Mouse (Mus musculus): Measurements from ENCODE around the gene Xaf1.

The Xaf1 gene

DNA sequence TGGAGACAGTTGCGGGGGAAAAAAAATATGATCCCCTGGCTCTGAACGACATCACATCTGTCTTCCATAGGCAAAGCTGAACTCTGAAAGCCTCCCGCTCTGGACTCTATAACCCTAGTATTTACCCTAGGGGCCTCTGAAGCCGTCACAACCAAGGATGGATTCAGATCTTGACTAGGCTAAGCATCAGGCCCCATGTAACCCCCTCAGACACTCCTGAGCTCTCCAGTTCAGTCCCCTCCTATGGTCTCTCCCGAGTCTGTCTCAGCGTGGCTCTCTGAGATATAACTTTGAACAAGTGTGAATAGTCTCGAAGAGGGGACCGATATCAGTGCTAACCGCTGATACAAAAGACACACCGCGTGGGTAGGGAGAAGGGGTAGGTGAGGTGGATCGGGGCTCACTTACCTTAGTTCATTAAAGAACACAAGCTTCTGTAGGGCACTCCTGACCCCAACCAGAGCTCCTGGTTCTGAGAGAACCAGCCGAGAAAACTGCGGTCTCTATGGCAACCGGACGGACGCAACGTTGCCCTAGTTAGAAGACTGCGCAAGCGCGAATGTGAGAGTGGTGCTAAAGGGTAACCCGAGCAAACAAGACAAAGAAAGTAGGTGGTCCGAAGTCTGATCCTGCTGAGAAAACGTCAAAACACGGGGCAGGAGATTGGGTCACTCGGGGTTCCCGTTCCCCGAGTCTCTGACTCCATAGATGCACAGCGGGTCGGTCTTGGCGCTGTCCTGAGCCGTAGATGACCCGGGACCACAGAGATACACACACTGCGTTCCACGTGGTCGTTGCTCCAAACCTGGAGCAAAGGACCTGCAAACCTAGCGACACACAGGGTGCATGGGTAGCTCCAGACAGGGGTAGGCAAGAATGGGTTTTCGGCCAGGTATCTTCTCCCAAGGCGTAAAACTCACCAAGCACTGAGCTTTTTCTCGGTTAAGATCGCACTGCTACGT is 60.2 kb downstream of the Xaf1 start:
- CTCF ChIA-PET = interaction anchor here (0.8 kb wide), 1 partner anchor 102 kb away, joined by 7 read pairs; no protein-coding TSS in a partner anchor

DNA sequence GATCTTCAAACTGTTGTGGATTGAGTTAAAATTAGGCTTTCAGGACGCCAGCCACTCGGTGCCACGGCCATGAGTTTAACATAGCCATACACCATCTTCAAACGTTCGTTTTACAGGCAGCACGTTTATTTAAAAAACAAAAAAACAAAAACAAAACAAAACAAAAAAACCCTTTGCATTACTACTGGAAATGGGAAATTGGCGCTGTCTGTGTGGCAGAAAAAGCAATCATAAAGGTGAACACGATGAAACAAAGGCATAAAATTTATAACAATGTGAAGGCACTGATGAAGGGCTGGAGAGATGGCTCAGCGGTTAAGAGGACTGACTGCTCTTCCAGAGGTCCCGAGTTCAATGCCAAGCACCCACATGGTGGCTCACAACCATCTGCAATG is 60.9 kb downstream of the Xaf1 start, which contains the start of gene Tekt1:
TSS of gene Tekt1 (minus strand) at position 96 of the 395 bp plus-strand sequence.
- CTCF ChIA-PET = no interaction called here

Data from spleen, embryonic (tissue).